Mouse (Mus musculus) liver, embryonic 13.5 days (tissue): ENCODE results near the gene Nckap5. TPM values are rescaled to one million over a fixed set of nuclear protein-coding genes. Genes with fewer than 3 reads are reported as not detected.

Experiments used
- ATAC-seq: fragments of 200-750 bp; cut with Nextera tagmentation; 2 replicates; pipeline ENCODE4 v1.8.0; 2017; ENCODE audit warnings: low read depth, mild to moderate bottlenecking, moderate number of reproducible peaks, moderate library complexity
- DNase-seq: peaks from one replicate; pipeline ENCODE4 v3.0.0; 2022
- H3K27ac ChIP-seq: fragments of 300-500 bp; sonication (generic); 2 replicates; pipeline ENCODE4 v1.5.1; 2015; ENCODE audit warnings: moderate library complexity, mild to moderate bottlenecking, inconsistent platforms
- H3K27me3 ChIP-seq: fragments of 300-500 bp; sonication (generic); 2 replicates; pipeline ENCODE4 v1.6.1; 2015; ENCODE audit warnings: mild to moderate bottlenecking, inconsistent platforms
- H3K36me3 ChIP-seq: fragments of 300-500 bp; sonication (generic); 2 replicates; pipeline ENCODE4 v1.6.1; 2015; ENCODE audit warnings: mild to moderate bottlenecking, inconsistent platforms
- H3K4me1 ChIP-seq: fragments of 300-500 bp; sonication (generic); replicated peaks from 2 replicates; pipeline ENCODE4 v1.6.1; 2015; ENCODE audit warnings: inconsistent platforms
- H3K4me2 ChIP-seq: fragments of 300-500 bp; sonication (generic); 2 replicates; pipeline ENCODE4 v1.6.1; 2015; ENCODE audit warnings: inconsistent platforms, mild to moderate bottlenecking, moderate library complexity
- H3K4me3 ChIP-seq: fragments of 300-500 bp; sonication (generic); replicated peaks from 2 replicates; pipeline ENCODE4 v1.5.1; 2015; ENCODE audit warnings: mild to moderate bottlenecking, inconsistent platforms
- H3K9ac ChIP-seq: fragments of 300-500 bp; sonication (generic); 2 replicates; pipeline ENCODE4 v1.6.1; 2015; ENCODE audit warnings: mild to moderate bottlenecking, inconsistent platforms
- H3K9me3 ChIP-seq: fragments of 300-500 bp; sonication (generic); replicated peaks from 2 replicates; pipeline ENCODE4 v1.6.1; 2016; ENCODE audit warnings: inconsistent platforms
- WGBS: fragments of 180-500 bp; shearing (Covaris S2); methylation state at CpG from one replicate; pipeline ENCODE4 v1.1.7; 2015; ENCODE audit not compliant: insufficient replicate concordance; 5-methylcytosine and 5-hydroxymethylcytosine counted together
- polyA plus RNA-seq: library from polyadenylated mRNA; unstranded; fragments of >200 nt; fragmentation: Nextera tagmentation; extraction: Ambion mirVana; gene quantifications from 2 replicates; pipeline ENCODE4 v1.2.1, GENCODE M21; 2015

Nckap5 gene
- polyA plus RNA-seq, 1 experiment from 2014 or later = 0.74 TPM

- Histone ChIP-seq H3K4me3 (no peak overlapping the region), H3K9ac (no peak overlapping the region), H3K9me3 (no peaks in the 10 kb centered on the region), H3K4me1 (no peaks in the 10 kb centered on the region), H3K27me3 (no peaks in the 10 kb centered on the region), H3K4me2 (no peak overlapping the region), H3K27ac (no peak overlapping the region), H3K36me3 (no peaks in the 10 kb centered on the region)
- 64% methylated on average over 7 of the region's 7 CpGs for WGBS
- no peak for DNase-seq
- ATAC-seq = no peak
Observed at GRCm38 (mm10) chr1:126660098-126660999, 170.2 kb downstream of the Nckap5 start.

- no peak overlapping the region for H3K9ac ChIP-seq
- no peak overlapping the region for H3K27ac ChIP-seq
- DNase-seq = no peak
- H3K4me2 ChIP-seq = no peak overlapping the region
- H3K27me3 ChIP-seq = no peaks in the 10 kb centered on the region
- WGBS = 76% methylated on average over 11 of the region's 11 CpGs
- no peaks in the 10 kb centered on the region for H3K36me3 ChIP-seq
- H3K4me3 ChIP-seq = no peak overlapping the region
- no peak for ATAC-seq
- no peaks in the 10 kb centered on the region for H3K9me3 ChIP-seq
- no peaks in the 10 kb centered on the region for H3K4me1 ChIP-seq
Observed at GRCm38 (mm10) chr1:126658731-126659130, 171.9 kb downstream of the Nckap5 start.

GRCm38 (mm10) chr1:126656246-126656645 is 174.4 kb downstream of the Nckap5 start:
- ATAC-seq (no peak), DNase-seq (no peak)
- H3K4me3 ChIP-seq = no peak overlapping the region
- H3K27me3 ChIP-seq = no peaks in the 10 kb centered on the region
- no peaks in the 10 kb centered on the region for H3K9me3 ChIP-seq
- H3K9ac ChIP-seq = no peak overlapping the region
- WGBS = 66% methylated on average over 2 of the region's 2 CpGs
- H3K4me2 ChIP-seq = no peak overlapping the region
- no peaks in the 10 kb centered on the region for H3K36me3 ChIP-seq
- peaks cover 15% of the 10 kb centered on the region for H3K4me1 ChIP-seq
- H3K27ac ChIP-seq = no peak overlapping the region

- H3K36me3 ChIP-seq = no peaks in the 10 kb centered on the region
- H3K9ac ChIP-seq = no peak overlapping the region
- no peak overlapping the region for H3K4me3 ChIP-seq
- no peak overlapping the region for H3K4me2 ChIP-seq
- WGBS = 45% methylated on average over 2 of the region's 2 CpGs
- DNase-seq (peak; percentile 18), ATAC-seq (peak; percentile 66)
- peaks cover 34% of the 10 kb centered on the region for H3K4me1 ChIP-seq
- peak overlapping the region; percentile 31; the same call in 1 of the 2 replicates for H3K27ac ChIP-seq
- no peaks in the 10 kb centered on the region for H3K27me3 ChIP-seq
- no peaks in the 10 kb centered on the region for H3K9me3 ChIP-seq
Observed at GRCm38 (mm10) chr1:126652085-126652484, 178.5 kb downstream of the Nckap5 start.

- no peak overlapping the region for H3K4me3 ChIP-seq
- no peaks in the 10 kb centered on the region for H3K27me3 ChIP-seq
- H3K36me3 ChIP-seq = no peaks in the 10 kb centered on the region
- H3K27ac ChIP-seq = no peak overlapping the region
- no peaks in the 10 kb centered on the region for H3K9me3 ChIP-seq
- peak overlapping the region; percentile 43 for H3K4me2 ChIP-seq
- WGBS = 13% methylated on average over 5 of the region's 5 CpGs
- H3K4me1 ChIP-seq = peaks cover 34% of the 10 kb centered on the region
- DNase-seq (peak; percentile 67), ATAC-seq (peak; percentile 91)
- no peak overlapping the region for H3K9ac ChIP-seq
Observed at GRCm38 (mm10) chr1:126650806-126651205, 179.8 kb downstream of the Nckap5 start.

GRCm38 (mm10) chr1:126642751-126643150 is 187.8 kb downstream of the Nckap5 start:
- Histone ChIP-seq H3K36me3 (no peaks in the 10 kb centered on the region), H3K9me3 (no peaks in the 10 kb centered on the region), H3K9ac (no peak overlapping the region), H3K27ac (no peak overlapping the region), H3K4me1 (no peaks in the 10 kb centered on the region), H3K4me3 (no peak overlapping the region), H3K27me3 (no peaks in the 10 kb centered on the region), H3K4me2 (no peak overlapping the region)
- ATAC-seq = no peak
- no peak for DNase-seq
- WGBS = 74% methylated on average over 5 of the region's 5 CpGs

GRCm38 (mm10) chr1:126639463-126639862 is 191.1 kb downstream of the Nckap5 start:
- 45% methylated on average over 2 of the region's 2 CpGs for WGBS
- H3K27me3 ChIP-seq = no peaks in the 10 kb centered on the region
- no peaks in the 10 kb centered on the region for H3K4me1 ChIP-seq
- H3K36me3 ChIP-seq = no peaks in the 10 kb centered on the region
- no peak overlapping the region for H3K4me2 ChIP-seq
- no peak for ATAC-seq
- H3K4me3 ChIP-seq = no peak overlapping the region
- H3K9me3 ChIP-seq = no peaks in the 10 kb centered on the region
- no peak overlapping the region for H3K27ac ChIP-seq
- DNase-seq = no peak
- no peak overlapping the region for H3K9ac ChIP-seq

GRCm38 (mm10) chr1:126637515-126637914 is 193.1 kb downstream of the Nckap5 start:
- no peaks in the 10 kb centered on the region for H3K9me3 ChIP-seq

GRCm38 (mm10) chr1:126626206-126626605 is 204.4 kb downstream of the Nckap5 start:
- H3K27me3 ChIP-seq = no peaks in the 10 kb centered on the region
- WGBS = 60% methylated on average over 3 of the region's 3 CpGs
- H3K4me3 ChIP-seq = no peak overlapping the region
- H3K4me1 ChIP-seq = no peaks in the 10 kb centered on the region
- H3K9me3 ChIP-seq = no peaks in the 10 kb centered on the region
- ATAC-seq (no peak), DNase-seq (no peak)
- H3K9ac ChIP-seq = no peak overlapping the region
- H3K4me2 ChIP-seq = no peak overlapping the region
- H3K27ac ChIP-seq = no peak overlapping the region
- no peaks in the 10 kb centered on the region for H3K36me3 ChIP-seq

More at GRCm38 (mm10) chr1:126637515-126637914, 193.1 kb downstream of the Nckap5 start:
- 68% methylated on average over 1 of the region's 1 CpGs for WGBS
- Histone ChIP-seq H3K36me3 (no peaks in the 10 kb centered on the region), H3K9ac (no peak overlapping the region), H3K4me3 (no peak overlapping the region), H3K27ac (no peak overlapping the region), H3K4me2 (no peak overlapping the region), H3K27me3 (no peaks in the 10 kb centered on the region), H3K4me1 (no peaks in the 10 kb centered on the region)
- no peak for DNase-seq
- no peak for ATAC-seq

- DNase-seq = no peak
Observed at GRCm38 (mm10) chr1:126622036-126622435, 208.6 kb downstream of the Nckap5 start.

GRCm38 (mm10) chr1:126617464-126618041 is 213.0 kb downstream of the Nckap5 start:
- Histone ChIP-seq H3K27ac (no peak overlapping the region), H3K9ac (no peak overlapping the region), H3K9me3 (no peaks in the 10 kb centered on the region), H3K36me3 (no peaks in the 10 kb centered on the region), H3K4me3 (no peak overlapping the region), H3K4me1 (peaks cover 37% of the 10 kb centered on the region), H3K27me3 (no peaks in the 10 kb centered on the region), H3K4me2 (peak overlapping the region; percentile 15)
- DNase-seq (peak; percentile 22), ATAC-seq (peak; percentile 83)
- WGBS = 22% methylated on average over 9 of the region's 9 CpGs

More at GRCm38 (mm10) chr1:126622036-126622435, 208.6 kb downstream of the Nckap5 start:
- Histone ChIP-seq H3K4me1 (peaks cover 26% of the 10 kb centered on the region), H3K36me3 (no peaks in the 10 kb centered on the region), H3K9me3 (no peaks in the 10 kb centered on the region), H3K9ac (no peak overlapping the region), H3K27me3 (no peaks in the 10 kb centered on the region), H3K4me2 (no peak overlapping the region), H3K4me3 (no peak overlapping the region), H3K27ac (no peak overlapping the region)
- ATAC-seq = no peak
- 65% methylated on average over 4 of the region's 4 CpGs for WGBS
